Mouse (Mus musculus): ENCODE measurements around the gene Zfp354b.

Gene Zfp354b

DNA sequence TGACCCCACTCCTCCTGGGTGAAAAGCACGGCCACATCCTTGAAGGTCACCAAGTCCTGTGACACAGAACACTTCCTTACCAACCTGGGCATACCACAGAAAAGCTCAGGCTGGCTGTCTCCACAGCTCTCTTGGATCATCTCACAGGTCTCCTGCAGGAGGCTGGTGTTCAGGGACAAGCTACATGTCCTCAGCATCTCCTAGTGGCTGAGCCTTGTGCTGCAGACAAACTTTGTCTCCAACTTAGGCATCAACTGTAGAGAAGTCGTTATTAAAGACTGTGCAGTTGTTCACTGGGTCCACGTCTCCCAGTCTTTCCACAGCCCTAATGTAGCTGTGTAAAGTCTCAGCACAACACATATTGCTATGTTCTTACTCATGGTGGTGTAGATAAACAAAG is 47.7 kb downstream of the Zfp354b start:
- DNase-seq = peak; percentile 21

DNA sequence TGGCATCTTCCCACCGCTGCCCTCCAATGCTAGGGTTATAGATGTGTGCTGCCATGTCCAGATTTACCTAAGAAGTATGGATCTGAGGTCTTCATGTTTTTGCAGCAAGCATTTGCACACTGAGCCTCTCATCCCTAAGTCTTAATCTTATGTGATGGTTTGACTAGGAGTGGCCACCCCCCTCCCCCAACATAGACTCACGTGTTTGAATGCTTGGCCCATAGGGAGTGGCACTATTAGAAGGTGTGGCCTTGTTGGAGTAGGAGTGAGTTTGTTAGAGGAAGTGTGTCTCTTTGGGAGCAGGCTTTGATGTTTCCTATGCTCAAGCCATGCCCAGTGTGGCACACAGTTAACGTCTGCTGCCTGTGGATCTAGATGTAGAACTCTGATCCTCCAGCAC is 52.8 kb downstream of the Zfp354b start:
- no peak for DNase-seq

Data from thymus, postnatal 14 days (tissue).